Mouse (Mus musculus) kidney, adult 2 months (tissue): ENCODE results near the gene Olfr96. TPM values are rescaled to one million over a fixed set of nuclear protein-coding genes. Genes with fewer than 3 reads are reported as not detected.

Experiments used
- DNase-seq: peaks from one replicate; pipeline ENCODE4 v3.0.0; 2021
- H3K27ac ChIP-seq: fragments of 200-500 bp; 2 replicates; pipeline ENCODE4 v1.5.1; 2012; ENCODE audit warnings: low read depth, low read length, control low read depth, inconsistent platforms; ENCODE audit not compliant: insufficient read depth
- H3K27me3 ChIP-seq: fragments of 200-500 bp; replicated peaks from 2 replicates; pipeline ENCODE4 v1.6.1; 2012; ENCODE audit warnings: mild to moderate bottlenecking, moderate library complexity, low read length, inconsistent platforms; ENCODE audit not compliant: control insufficient read depth, insufficient read depth
- H3K36me3 ChIP-seq: fragments of 200-500 bp; 2 replicates; pipeline ENCODE4 v1.6.1; 2012; ENCODE audit warnings: mild to moderate bottlenecking, moderate library complexity, low read length, inconsistent platforms; ENCODE audit not compliant: control insufficient read depth, insufficient read depth
- H3K4me1 ChIP-seq: fragments of 200-500 bp; 2 replicates; pipeline ENCODE4 v1.6.1; 2011; ENCODE audit warnings: low read length; ENCODE audit not compliant: control insufficient read depth, insufficient read depth
- H3K4me3 ChIP-seq: fragments of 200-500 bp; 2 replicates; pipeline ENCODE4 v1.5.1; 2011; ENCODE audit warnings: mild to moderate bottlenecking, low read depth, low read length, control low read depth; ENCODE audit not compliant: insufficient read depth
- CTCF ChIP-seq: fragments of 200-500 bp; conservative IDR thresholded peaks from 2 replicates; pipeline ENCODE4 v1.5.1; 2011; ENCODE audit warnings: low read depth, mild to moderate bottlenecking, control low read depth, low read length, moderate library complexity, mixed read lengths; ENCODE audit not compliant: insufficient read depth, insufficient read length
- POLR2A ChIP-seq: fragments of 200-500 bp; IDR thresholded peaks from one replicate; pipeline ENCODE4 v1.6.1; 2011; ENCODE audit warnings: low read depth, low read length, control low read depth
- WGBS: fragments of 180-500 bp; shearing (Covaris S2); methylation state at CpG from one replicate; pipeline ENCODE4 v1.1.7; 2018; 5-methylcytosine and 5-hydroxymethylcytosine counted together
- polyA plus RNA-seq: library from polyadenylated mRNA; depleted of rRNA; stranded (reverse); fragments of >200 nt; gene quantifications from 2 replicates; pipeline ENCODE4 v1.2.3, GENCODE M21; 2012

Olfr96 gene
- polyA plus RNA-seq, 1 experiment = not detected

- Histone ChIP-seq H3K27ac (no peak overlapping the region), H3K4me1 (no peaks in the 10 kb centered on the region), H3K36me3 (no peaks in the 10 kb centered on the region), H3K4me3 (no peak overlapping the region), H3K27me3 (no peaks in the 10 kb centered on the region)
- WGBS = 45% methylated on average over 3 of the region's 3 CpGs
- no peak for DNase-seq
- TF ChIP-seq POLR2A (no peak), CTCF (no peak)
Observed at GRCm38 (mm10) chr17:37242198-37242597, 22.3 kb downstream of the Olfr96 start.

GRCm38 (mm10) chr17:37246715-37247114, 26.8 kb downstream of the Olfr96 start:
- Histone ChIP-seq H3K27me3 (no peaks in the 10 kb centered on the region), H3K36me3 (no peaks in the 10 kb centered on the region), H3K4me3 (no peak overlapping the region), H3K4me1 (no peaks in the 10 kb centered on the region), H3K27ac (no peak overlapping the region)
- 29% methylated on average over 5 of the region's 5 CpGs for WGBS
- DNase-seq = peak; percentile 59
- TF ChIP-seq POLR2A (no peak), CTCF (no peak)

GRCm38 (mm10) chr17:37249460-37249859, 29.5 kb downstream of the Olfr96 start:
- H3K36me3 ChIP-seq = no peaks in the 10 kb centered on the region
- no peak for DNase-seq
- no peak for TF ChIP-seq CTCF
- no peak for TF ChIP-seq POLR2A
- H3K4me1 ChIP-seq = no peaks in the 10 kb centered on the region
- no peaks in the 10 kb centered on the region for H3K27me3 ChIP-seq
- H3K27ac ChIP-seq = no peak overlapping the region
- no peak overlapping the region for H3K4me3 ChIP-seq

GRCm38 (mm10) chr17:37250544-37250943, 30.6 kb downstream of the Olfr96 start:
- H3K27ac ChIP-seq = no peak overlapping the region
- H3K27me3 ChIP-seq = no peaks in the 10 kb centered on the region
- 7% methylated on average over 1 of the region's 1 CpGs for WGBS
- H3K4me3 ChIP-seq = no peak overlapping the region
- H3K36me3 ChIP-seq = no peaks in the 10 kb centered on the region
- TF ChIP-seq CTCF (peak; percentile 73), POLR2A (no peak)
- H3K4me1 ChIP-seq = no peaks in the 10 kb centered on the region
- peak; percentile 20 for DNase-seq

- Histone ChIP-seq H3K4me3 (no peak within 1 kb of the TSS), H3K36me3 (no peaks in the 10 kb centered on the region), H3K27me3 (no peaks in the 10 kb centered on the region; the same call in 1 of the 2 replicates), H3K27ac (no peak within 1 kb of the TSS), H3K4me1 (no peaks in the 10 kb centered on the region)
- peak; percentile 11 for DNase-seq
- 68% methylated on average over 1 of the region's 1 CpGs for WGBS
- no peak for TF ChIP-seq POLR2A
- TF ChIP-seq CTCF = no peak
Observed at GRCm38 (mm10) chr17:37263626-37264025, 43.7 kb downstream of the Olfr96 start, which contains the start of gene Olfr98. Gene Olfr98, minus strand, starts transcription at chr17:37263749.

GRCm38 (mm10) chr17:37270058-37270701, 50.2 kb downstream of the Olfr96 start, which contains the start of gene H2-M3:
Gene H2-M3, plus strand, starts transcription at chr17:37270220.
- no peak for TF ChIP-seq POLR2A
- TF ChIP-seq CTCF = no peak
- Histone ChIP-seq H3K36me3 (no peaks in the 10 kb centered on the region), H3K4me3 (peak within 1 kb of the TSS; percentile 64), H3K27ac (peak within 1 kb of the TSS; percentile 12; the same call in 1 of the 2 replicates), H3K4me1 (no peaks in the 10 kb centered on the region), H3K27me3 (no peaks in the 10 kb centered on the region; the same call in 1 of the 2 replicates)
- 2% methylated on average over 26 of the region's 26 CpGs for WGBS
- peak; percentile 95 for DNase-seq

- peak; percentile 78 for DNase-seq
- Histone ChIP-seq H3K4me3 (peak overlapping the region; percentile 64), H3K36me3 (no peaks in the 10 kb centered on the region), H3K27me3 (no peaks in the 10 kb centered on the region; the same call in 1 of the 2 replicates), H3K4me1 (no peaks in the 10 kb centered on the region), H3K27ac (peak overlapping the region; percentile 12; the same call in 1 of the 2 replicates)
- TF ChIP-seq POLR2A (no peak), CTCF (no peak)
- 47% methylated on average over 8 of the region's 8 CpGs for WGBS
Observed at GRCm38 (mm10) chr17:37270702-37271092, 50.8 kb downstream of the Olfr96 start.
